Mouse (Mus musculus) stomach, postnatal 0 days (tissue): ENCODE measurements around the gene Cds2. TPM values are rescaled to one million over a fixed set of nuclear protein-coding genes. Genes with fewer than 3 reads are reported as not detected.
A peak's percentile ranks its signal among the peaks of the same experiment; 100 is the strongest.

Experiments
- ATAC-seq: fragments of 200-750 bp; cut with Nextera tagmentation; 2 replicates; pipeline ENCODE4 v1.8.0; 2017; ENCODE audit not compliant: low FRiP score, low TSS enrichment
- DNase-seq: peaks from one replicate; pipeline ENCODE4 v3.0.0-alpha.2; 2016; ENCODE audit warnings: low spot score
- H3K27ac ChIP-seq: fragments of 300-500 bp; sonication (generic); replicated peaks from 2 replicates; pipeline ENCODE4 v1.5.1; 2014; ENCODE audit warnings: mild to moderate bottlenecking, control low read depth
- H3K27me3 ChIP-seq: fragments of 300-500 bp; sonication (generic); 2 replicates; pipeline ENCODE4 v1.6.1; 2014; ENCODE audit warnings: low read length; ENCODE audit not compliant: control insufficient read depth, insufficient read depth
- H3K36me3 ChIP-seq: fragments of 300-500 bp; sonication (generic); 2 replicates; pipeline ENCODE4 v1.6.1; 2014; ENCODE audit warnings: low read length, mixed read lengths; ENCODE audit not compliant: control insufficient read depth, insufficient read depth
- H3K4me1 ChIP-seq: fragments of 300-500 bp; sonication (generic); replicated peaks from 2 replicates; pipeline ENCODE4 v1.6.1; 2014; ENCODE audit warnings: antibody characterized with exemption; ENCODE audit not compliant: control insufficient read depth, insufficient read depth
- H3K4me2 ChIP-seq: fragments of 300-500 bp; sonication (generic); replicated peaks from 2 replicates; pipeline ENCODE4 v1.6.1; 2014; ENCODE audit warnings: low read depth, mild to moderate bottlenecking, control low read depth, moderate library complexity
- H3K4me3 ChIP-seq: fragments of 300-500 bp; sonication (generic); 2 replicates; pipeline ENCODE4 v1.5.1; 2014; ENCODE audit warnings: low read depth, low read length, control low read depth
- H3K9ac ChIP-seq: fragments of 300-500 bp; sonication (generic); 2 replicates; pipeline ENCODE4 v1.6.1; 2014; ENCODE audit warnings: mild to moderate bottlenecking, low read length, control low read depth, mixed read lengths
- H3K9me3 ChIP-seq: fragments of 300-500 bp; sonication (generic); 2 replicates; pipeline ENCODE4 v1.6.1; 2016; ENCODE audit warnings: low read length; ENCODE audit not compliant: control insufficient read depth
- CTCF ChIP-seq: IDR thresholded peaks from 2 replicates; pipeline ENCODE4 v1.5.1; 2016; ENCODE audit warnings: antibody characterized with exemption, low read depth, mild to moderate bottlenecking, moderate library complexity
- EP300 ChIP-seq: optimal IDR thresholded peaks from 2 replicates; pipeline ENCODE3; 2016; ENCODE audit warnings: antibody characterized with exemption
- WGBS: fragments of 180-500 bp; shearing (Covaris S2); extraction: QIAGEN DNeasy Blood & Tissue Kit; methylation state at CpG from one replicate; pipeline ENCODE4 v1.1.7; 2014; 5-methylcytosine and 5-hydroxymethylcytosine counted together
- polyA plus RNA-seq: library from polyadenylated mRNA; unstranded; fragments of >200 nt; fragmentation: Nextera tagmentation; extraction: Ambion mirVana; gene quantifications from 2 replicates; pipeline ENCODE4 v1.2.1, GENCODE M21; 2015

Cds2 gene
- polyA plus RNA-seq, 1 experiment from 2014 or later: 12.6 TPM

GRCm38 (mm10) chr2:132320516-132320915 is 57.6 kb downstream of the Cds2 start:
- H3K27me3 ChIP-seq: no peaks in the 10 kb centered on the region
- H3K36me3 ChIP-seq: no peaks in the 10 kb centered on the region
- TF ChIP-seq EP300 (no peak), CTCF (no peak)
- DNase-seq (no peak), ATAC-seq (no peak)
- H3K27ac ChIP-seq: no peak overlapping the region
- H3K9me3 ChIP-seq: no peaks in the 10 kb centered on the region
- H3K4me2 ChIP-seq: no peak overlapping the region
- 70% methylated on average over 5 of the region's 5 CpGs for WGBS
- H3K4me1 ChIP-seq: no peaks in the 10 kb centered on the region
- H3K9ac ChIP-seq: no peak overlapping the region
- no peak overlapping the region for H3K4me3 ChIP-seq

- Histone ChIP-seq H3K9me3 (no peaks in the 10 kb centered on the region), H3K4me3 (no peak overlapping the region), H3K36me3 (no peaks in the 10 kb centered on the region), H3K4me1 (no peaks in the 10 kb centered on the region), H3K27me3 (no peaks in the 10 kb centered on the region), H3K4me2 (no peak overlapping the region), H3K27ac (no peak overlapping the region), H3K9ac (no peak overlapping the region)
- no peak for ATAC-seq
- 56% methylated on average over 4 of the region's 4 CpGs for WGBS
- DNase-seq: no peak
- TF ChIP-seq CTCF: no peak
- no peak for TF ChIP-seq EP300
These were observed 60.6 kb downstream of the Cds2 start for GRCm38 (mm10) chr2:132323541-132323940.

- Histone ChIP-seq H3K9ac (no peak overlapping the region), H3K4me3 (no peak overlapping the region), H3K27me3 (no peaks in the 10 kb centered on the region), H3K36me3 (no peaks in the 10 kb centered on the region), H3K27ac (no peak overlapping the region), H3K9me3 (no peaks in the 10 kb centered on the region), H3K4me1 (no peaks in the 10 kb centered on the region), H3K4me2 (no peak overlapping the region)
- 68% methylated on average over 2 of the region's 2 CpGs for WGBS
- DNase-seq (no peak), ATAC-seq (no peak)
- TF ChIP-seq CTCF (no peak), EP300 (no peak)
These were observed 74.3 kb downstream of the Cds2 start for GRCm38 (mm10) chr2:132337202-132337601.

GRCm38 (mm10) chr2:132340350-132340749 is 77.4 kb downstream of the Cds2 start:
- Histone ChIP-seq H3K4me2 (no peak overlapping the region), H3K27ac (no peak overlapping the region), H3K4me3 (no peak overlapping the region), H3K9ac (no peak overlapping the region), H3K4me1 (no peaks in the 10 kb centered on the region), H3K9me3 (no peaks in the 10 kb centered on the region), H3K36me3 (no peaks in the 10 kb centered on the region), H3K27me3 (no peaks in the 10 kb centered on the region)
- peak; percentile 64 for ATAC-seq
- TF ChIP-seq CTCF: no peak
- TF ChIP-seq EP300: no peak
- DNase-seq: no peak
- 48% methylated on average over 2 of the region's 2 CpGs for WGBS

GRCm38 (mm10) chr2:132341293-132341692 is 78.3 kb downstream of the Cds2 start:
- H3K9me3 ChIP-seq: no peaks in the 10 kb centered on the region
- H3K27ac ChIP-seq: no peak overlapping the region
- no peaks in the 10 kb centered on the region for H3K4me1 ChIP-seq
- no peak overlapping the region for H3K4me3 ChIP-seq
- ATAC-seq: no peak
- 92% methylated on average over 3 of the region's 3 CpGs for WGBS
- no peaks in the 10 kb centered on the region for H3K27me3 ChIP-seq
- no peak overlapping the region for H3K9ac ChIP-seq
- H3K4me2 ChIP-seq: no peak overlapping the region
- H3K36me3 ChIP-seq: no peaks in the 10 kb centered on the region
- no peak for DNase-seq
- TF ChIP-seq CTCF: no peak
- no peak for TF ChIP-seq EP300

- no peak overlapping the region for H3K9ac ChIP-seq
- no peaks in the 10 kb centered on the region for H3K9me3 ChIP-seq
- DNase-seq (no peak), ATAC-seq (no peak)
- no peak for TF ChIP-seq CTCF
- no peak for TF ChIP-seq EP300
- H3K4me2 ChIP-seq: no peak overlapping the region
- no peaks in the 10 kb centered on the region for H3K27me3 ChIP-seq
- no peaks in the 10 kb centered on the region for H3K4me1 ChIP-seq
- H3K36me3 ChIP-seq: no peaks in the 10 kb centered on the region
- WGBS: 77% methylated on average over 11 of the region's 11 CpGs
- H3K27ac ChIP-seq: no peak overlapping the region
- H3K4me3 ChIP-seq: no peak overlapping the region
These were observed 80.9 kb downstream of the Cds2 start for GRCm38 (mm10) chr2:132343846-132344245.

Other genes starting within 250 kb of the Cds2 start
- 4.6 and 4.8 TPM in 2 replicates for gene Rassf2, start 232.9 kb upstream of the Cds2 start, polyA plus RNA-seq
- 5.4 and 5.6 TPM in 2 replicates for gene Slc23a2, start 118.0 kb upstream of the Cds2 start, polyA plus RNA-seq
- 28.6 and 29.4 TPM in 2 replicates for gene Tmem230, start 15.3 kb upstream of the Cds2 start, polyA plus RNA-seq
- gene Pcna, start 9.8 kb upstream of the Cds2 start, polyA plus RNA-seq: 108 and 110 TPM in 2 replicates
- 0.07 TPM in 1 of 2 replicates, not detected in the other for gene Prokr2, start 122.3 kb downstream of the Cds2 start, polyA plus RNA-seq